Mouse (Mus musculus) Patski (cell line): Measurements from ENCODE around the gene Ntng1. TPM values are rescaled to one million over a fixed set of nuclear protein-coding genes. Genes with fewer than 3 reads are reported as not detected.
A peak's percentile ranks its signal among the peaks of the same experiment; 100 is the strongest.

Experiments used
- ATAC-seq: fragments of 100-300 bp; one replicate; pipeline ENCODE4 v1.8.0; 2021
- CTCF ChIA-PET: fragments of 350-600 bp; sonication (Branson Sonifier 250); formaldehyde crosslinking; loops from one replicate; lab custom pipeline; 2022; ENCODE audit warnings: inconsistent platforms; lab: Charles Lee
- POLR2A ChIA-PET: fragments of 350-600 bp; sonication (Branson Sonifier 250); formaldehyde crosslinking; loops from one replicate; lab custom pipeline; 2022; ENCODE audit warnings: antibody characterized with exemption, inconsistent platforms; lab: Charles Lee
- DNase-seq: peaks from one replicate; pipeline ENCODE4 v3.0.0-alpha.2; 2011; ENCODE audit warnings: low read depth, low spot score
- H3K27me3 ChIP-seq: fragments of 371-371 bp; one replicate; pipeline ENCODE4 v1.5.1; 2021
- CTCF ChIP-seq: fragments of 100-300 bp; IDR thresholded peaks from one replicate; pipeline ENCODE4 v1.5.1; 2021
- in situ Hi-C: fragments of 300-500 bp; cut with MboI; formaldehyde crosslinking; loops from 3 replicates; pipeline ENCODE4 v1.11.1; 2018; ENCODE audit warnings: low pct_unique_long_range_greater_than_20kb, mixed read lengths
- polyA plus RNA-seq: library from polyadenylated mRNA; unstranded; gene quantifications from one replicate; pipeline ENCODE4 v1.2.3, GENCODE M21; 2021

Ntng1 gene
- polyA plus RNA-seq, 1 experiment from 2014 or later = 4.4 TPM

GRCm38 (mm10) chr3:110000349-110000748 is 143.5 kb downstream of the Ntng1 start:
- ATAC-seq (no peak), DNase-seq (no peak)
- POLR2A ChIA-PET = no interaction called here
- no peaks in the 10 kb centered on the region for H3K27me3 ChIP-seq
- no peak for TF ChIP-seq CTCF
- CTCF ChIA-PET = interaction anchor here (1.2 to 1.4 kb wide), 2 partner anchors 9 to 68 kb away, joined by 3 to 4 read pairs; no protein-coding TSS in a partner anchor
- in situ Hi-C loops = no loop called here

GRCm38 (mm10) chr3:109995663-109996024 is 148.2 kb downstream of the Ntng1 start:
- in situ Hi-C loops = no loop called here
- TF ChIP-seq CTCF = no peak
- ATAC-seq (no peak), DNase-seq (no peak)
- H3K27me3 ChIP-seq = no peaks in the 10 kb centered on the region
- ChIA-PET POLR2A (no interaction called here), CTCF (interaction anchor here (0.7 to 2.2 kb wide), 4 partner anchors 12 to 20 kb away, joined by 3 to 9 read pairs (median 3); no protein-coding TSS in a partner anchor)

DNA sequence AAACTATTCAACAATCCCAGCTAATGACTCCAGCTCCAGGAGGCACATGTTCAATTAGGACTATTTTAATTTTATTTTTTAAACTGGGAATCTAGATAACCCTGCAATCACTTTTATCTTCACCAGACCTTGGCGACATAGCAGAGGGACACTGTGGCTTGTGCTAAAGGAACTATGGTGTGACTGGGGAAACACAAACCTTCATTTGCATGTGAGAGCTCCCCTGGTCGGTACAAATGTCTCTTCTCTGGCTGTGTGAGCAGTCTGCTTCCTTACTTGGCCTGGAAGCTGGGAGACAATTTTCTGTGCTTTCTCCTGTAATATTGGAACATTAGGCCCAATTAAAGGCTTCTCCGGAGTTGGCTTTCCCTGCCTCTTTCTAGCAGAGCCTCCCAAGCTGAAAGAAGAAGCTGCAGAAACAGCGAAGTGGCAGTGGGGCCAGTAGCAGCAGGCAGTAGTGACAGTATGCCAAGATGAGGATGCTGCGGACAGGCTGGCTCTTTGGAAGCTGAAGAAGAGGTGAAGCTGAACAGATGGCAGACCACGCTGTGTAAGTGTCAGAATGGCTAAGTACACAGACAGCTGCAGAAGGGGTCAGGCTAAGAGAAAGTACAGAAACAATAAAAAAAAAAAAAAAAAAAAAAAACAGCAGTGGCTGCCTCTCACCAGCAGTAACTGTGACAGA is 148.7 kb downstream of the Ntng1 start:
- in situ Hi-C loops = no loop called here
- POLR2A ChIA-PET = no interaction called here
- DNase-seq = no peak
- no peak for ATAC-seq
- TF ChIP-seq CTCF = no peak
- H3K27me3 ChIP-seq = no peaks in the 10 kb centered on the region
- CTCF ChIA-PET = interaction anchor here (0.8 to 2.2 kb wide), 3 partner anchors 11 to 771 kb away, joined by 3 to 9 read pairs (median 4); no protein-coding TSS in a partner anchor

DNA sequence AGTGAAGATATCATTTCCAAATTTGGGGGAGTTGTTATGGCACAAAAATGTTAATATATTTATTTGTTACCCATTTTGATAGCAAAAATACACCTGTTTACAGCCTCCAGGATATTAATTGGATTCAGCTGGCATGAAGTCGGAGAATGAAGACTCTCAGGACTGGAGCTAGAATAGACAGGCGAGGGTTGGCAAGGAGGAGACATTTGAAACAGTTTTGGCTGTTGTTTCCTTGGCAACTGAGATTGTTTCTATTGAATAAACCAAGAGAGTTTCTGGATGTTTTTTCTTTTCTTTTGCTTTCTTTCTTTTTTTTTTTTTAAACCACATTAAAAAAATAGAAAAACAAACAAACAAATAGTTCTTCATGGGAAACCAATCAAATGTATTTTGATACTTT is 159.7 kb downstream of the Ntng1 start:
- DNase-seq (no peak), ATAC-seq (no peak)
- CTCF ChIA-PET = interaction anchor here (0.7 to 1.7 kb wide), 7 partner anchors 9 to 316 kb away, joined by 3 to 6 read pairs (median 3); no protein-coding TSS in a partner anchor
- TF ChIP-seq CTCF = no peak
- H3K27me3 ChIP-seq = no peaks in the 10 kb centered on the region
- POLR2A ChIA-PET = no interaction called here
- in situ Hi-C loops = no loop called here

DNA sequence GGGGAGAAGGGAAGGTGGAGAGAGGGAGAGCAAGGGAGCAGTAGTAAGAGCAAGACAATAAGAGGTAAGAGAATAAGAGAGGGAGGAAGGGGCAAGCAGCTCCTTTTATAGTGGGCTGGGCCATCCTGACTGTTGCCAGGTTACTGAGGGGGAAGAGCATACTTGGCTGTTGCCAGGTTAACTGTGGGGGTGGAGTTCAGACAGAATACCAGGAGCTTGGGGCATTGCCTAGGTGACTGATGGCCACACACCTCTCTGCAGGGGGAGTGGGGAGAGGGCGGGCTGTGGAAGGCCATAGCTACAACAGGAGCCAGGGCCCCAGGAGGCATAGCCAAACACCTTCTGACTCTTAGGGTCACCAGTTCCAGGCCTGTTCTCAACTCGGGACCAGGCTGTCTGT is 166.2 kb downstream of the Ntng1 start:
- in situ Hi-C loops = no loop called here
- DNase-seq (no peak), ATAC-seq (peak; percentile 17)
- H3K27me3 ChIP-seq = no peaks in the 10 kb centered on the region
- TF ChIP-seq CTCF = no peak
- CTCF ChIA-PET = interaction anchor here (0.9 kb wide), 1 partner anchor 15 kb away, joined by 3 read pairs; no protein-coding TSS in a partner anchor
- POLR2A ChIA-PET = no interaction called here

GRCm38 (mm10) chr3:109975106-109975505 is 168.7 kb downstream of the Ntng1 start:
- ChIA-PET CTCF (interaction anchor here (0.8 to 3.3 kb wide), 10 partner anchors 10 to 104 kb away, joined by 3 to 11 read pairs (median 4); no protein-coding TSS in a partner anchor), POLR2A (no interaction called here)
- no peaks in the 10 kb centered on the region for H3K27me3 ChIP-seq
- no peak for TF ChIP-seq CTCF
- in situ Hi-C loops = no loop called here
- DNase-seq (no peak), ATAC-seq (no peak)

- POLR2A ChIA-PET = interaction anchor here (1.3 kb wide), 1 partner anchor 10 kb away, joined by 3 read pairs; no protein-coding TSS in a partner anchor
- DNase-seq = no peak
- H3K27me3 ChIP-seq = no peaks in the 10 kb centered on the region
- no peak for ATAC-seq
- CTCF ChIA-PET = interaction anchor here (1.5 kb wide), 1 partner anchor 10 kb away, joined by 3 read pairs; no protein-coding TSS in a partner anchor
- TF ChIP-seq CTCF = no peak
- in situ Hi-C loops = no loop called here
Measured at GRCm38 (mm10) chr3:109971465-109971864, 172.3 kb downstream of the Ntng1 start.

DNA sequence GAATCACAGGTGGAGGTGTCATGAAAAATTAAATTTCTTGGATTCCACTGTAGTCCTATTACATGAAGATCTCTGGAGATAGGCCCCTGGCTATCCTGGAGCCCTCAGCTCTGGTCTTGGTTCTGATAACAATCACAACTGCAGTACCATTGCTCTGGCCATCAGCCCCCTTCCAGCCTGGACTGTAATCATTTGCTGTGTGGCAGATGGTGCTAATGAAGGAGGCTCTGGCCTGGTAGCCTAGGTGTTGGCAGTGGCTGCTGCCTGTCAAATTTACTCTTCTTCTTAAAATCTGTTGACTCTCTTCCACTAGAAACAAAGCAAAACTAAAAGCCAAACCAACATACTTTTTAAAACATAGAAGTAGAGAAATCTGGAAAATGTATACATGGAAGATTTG is 173.6 kb downstream of the Ntng1 start:
- ATAC-seq = no peak
- POLR2A ChIA-PET = interaction anchor here (1.3 kb wide), 1 partner anchor 9 kb away, joined by 3 read pairs; no protein-coding TSS in a partner anchor
- in situ Hi-C loops = no loop called here

GRCm38 (mm10) chr3:109962631-109963030 is 181.2 kb downstream of the Ntng1 start:
- DNase-seq = no peak
- ChIA-PET CTCF (interaction anchor here (0.7 to 2.1 kb wide), 4 partner anchors 12 to 21 kb away, joined by 3 to 11 read pairs (median 4); no protein-coding TSS in a partner anchor), POLR2A (no interaction called here)
- in situ Hi-C loops = no loop called here
- no peaks in the 10 kb centered on the region for H3K27me3 ChIP-seq
- ATAC-seq = no peak
- TF ChIP-seq CTCF = no peak

More for the DNA sequence above, 173.6 kb downstream of the Ntng1 start:
- no peak for TF ChIP-seq CTCF
- no peak for DNase-seq
- no peaks in the 10 kb centered on the region for H3K27me3 ChIP-seq
- CTCF ChIA-PET = no interaction called here

DNA sequence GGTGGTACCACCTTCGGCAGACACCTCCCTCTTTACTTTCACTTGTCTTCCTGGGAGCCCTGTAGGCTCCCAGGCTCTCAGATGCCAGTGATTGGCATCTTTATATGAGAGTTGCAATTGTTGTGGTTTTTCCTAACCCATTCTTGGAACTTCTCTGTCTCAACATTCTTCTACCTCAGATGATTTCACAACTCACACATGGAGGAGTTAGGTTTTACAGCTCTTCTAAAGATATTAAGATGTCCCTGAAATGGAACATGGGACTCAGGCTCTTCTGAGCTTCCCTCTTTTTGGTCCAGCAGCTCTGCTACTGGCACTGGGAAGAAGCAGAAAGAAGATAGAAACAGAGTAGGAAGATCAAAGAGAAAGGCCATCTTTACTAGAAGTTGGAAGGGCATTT is 200.9 kb downstream of the Ntng1 start:
- in situ Hi-C loops = no loop called here
- DNase-seq = no peak
- no peaks in the 10 kb centered on the region for H3K27me3 ChIP-seq
- no peak for TF ChIP-seq CTCF
- ChIA-PET CTCF (no interaction called here), POLR2A (interaction anchor here (1.2 kb wide), 1 partner anchor 11 kb away, joined by 3 read pairs; no protein-coding TSS in a partner anchor)
- ATAC-seq = peak; percentile 56

DNA sequence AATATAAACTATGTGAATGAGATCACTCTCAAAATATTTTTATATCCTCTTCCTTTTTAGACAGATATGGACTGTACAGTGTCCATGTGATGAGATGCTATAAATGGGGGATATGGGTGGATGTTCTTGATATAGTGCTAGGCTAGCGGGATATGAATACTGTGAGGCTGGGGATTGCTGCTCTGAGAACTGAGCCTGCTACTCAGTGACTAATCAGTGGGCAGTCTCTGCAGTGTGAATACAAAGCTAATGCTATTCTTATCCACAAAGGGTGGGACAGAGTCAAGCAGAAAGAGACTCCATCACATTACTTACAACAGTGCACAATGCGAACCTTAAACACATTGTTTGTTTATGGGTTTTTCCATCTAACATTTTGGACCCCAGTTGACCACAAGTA is 206.2 kb downstream of the Ntng1 start:
- no peaks in the 10 kb centered on the region for H3K27me3 ChIP-seq

More for the DNA sequence above, 206.2 kb downstream of the Ntng1 start:
- ChIA-PET POLR2A (interaction anchor here (0.7 kb wide), 1 partner anchor 11 kb away, joined by 3 read pairs; no protein-coding TSS in a partner anchor), CTCF (interaction anchor here (1.0 to 2.1 kb wide), 6 partner anchors 9 to 206 kb away, joined by 3 to 8 read pairs (median 3); no protein-coding TSS in a partner anchor)
- in situ Hi-C loops = no loop called here
- ATAC-seq (no peak), DNase-seq (no peak)
- no peak for TF ChIP-seq CTCF
